Mouse (Mus musculus): ENCODE measurements around the gene Wnt7a.

- TF ChIP-seq CTCF (conservative IDR thresholded peaks at IDR 0.05; ENCODE audit: low read length) (no peak), POU5F1 (IDR thresholded peaks at IDR 0.05; ENCODE audit: borderline replicate concordance, low read length) (no peak), NANOG (IDR thresholded peaks at IDR 0.05; ENCODE audit: borderline replicate concordance, low read length) (no peak)
Measured at GRCm38 (mm10) chr6:91362756-91363155, 48.4 kb downstream of the Wnt7a start.
